Mouse (Mus musculus): ENCODE data around the gene Ino80d. TPM values are rescaled to one million over a fixed set of nuclear protein-coding genes. Genes with fewer than 3 reads are reported as not detected.

Gene Ino80d
- polyA plus RNA-seq, 1 experiment from 2014 or later: 10.5 TPM

DNA sequence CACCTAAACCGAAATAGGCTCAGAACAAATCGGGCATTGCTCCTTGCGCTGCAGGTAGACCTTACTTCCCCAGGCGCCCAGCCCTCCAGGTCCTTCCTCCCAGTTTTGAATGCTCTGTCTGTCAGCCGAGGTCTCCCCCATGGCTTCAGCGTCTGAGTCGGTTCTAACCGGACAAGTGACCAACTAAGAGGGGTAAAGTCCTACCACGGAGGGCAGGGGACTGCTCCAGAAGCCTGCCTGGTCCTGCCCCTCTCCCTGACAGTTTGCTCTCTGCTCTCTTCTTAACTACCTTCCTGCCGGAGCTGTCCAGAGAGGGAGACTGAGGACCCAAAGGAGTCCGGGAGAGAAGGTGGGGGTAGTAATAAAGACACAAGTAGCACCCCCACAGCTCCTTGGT is 1.6 kb downstream of the Ino80d start:
- Histone ChIP-seq H3K9me3 (replicated peaks; ENCODE audit: control insufficient read depth, low read length) (no peaks in the 10 kb centered on the region), H3K4me3 (replicated peaks; ENCODE audit: low read length) (peak overlapping the region; percentile 89), H3K9ac (ENCODE audit: low read length) (peak overlapping the region; percentile 100), H3K27ac (ENCODE audit: low read length) (peak overlapping the region; percentile 100), H3K36me3 (ENCODE audit: control insufficient read depth, insufficient read depth, low read length) (0 out of 2 replicates have a peak, but pooled peaks cover under 1% of the 10 kb centered on the region), H3K4me2 (ENCODE audit: low read depth, low read length) (peak overlapping the region; percentile 77), H3K27me3 (ENCODE audit: control insufficient read depth, insufficient read depth, low read length) (no peaks in the 10 kb centered on the region), H3K4me1 (ENCODE audit: control insufficient read depth, insufficient read depth, low read length) (peaks cover 27% of the 10 kb centered on the region)
- WGBS: 3% methylated on average over 11 of the region's 11 CpGs
- peak; percentile 22; the same call in 1 of the 2 replicates for ATAC-seq (ENCODE audit: insufficient read depth, low FRiP score)

DNA sequence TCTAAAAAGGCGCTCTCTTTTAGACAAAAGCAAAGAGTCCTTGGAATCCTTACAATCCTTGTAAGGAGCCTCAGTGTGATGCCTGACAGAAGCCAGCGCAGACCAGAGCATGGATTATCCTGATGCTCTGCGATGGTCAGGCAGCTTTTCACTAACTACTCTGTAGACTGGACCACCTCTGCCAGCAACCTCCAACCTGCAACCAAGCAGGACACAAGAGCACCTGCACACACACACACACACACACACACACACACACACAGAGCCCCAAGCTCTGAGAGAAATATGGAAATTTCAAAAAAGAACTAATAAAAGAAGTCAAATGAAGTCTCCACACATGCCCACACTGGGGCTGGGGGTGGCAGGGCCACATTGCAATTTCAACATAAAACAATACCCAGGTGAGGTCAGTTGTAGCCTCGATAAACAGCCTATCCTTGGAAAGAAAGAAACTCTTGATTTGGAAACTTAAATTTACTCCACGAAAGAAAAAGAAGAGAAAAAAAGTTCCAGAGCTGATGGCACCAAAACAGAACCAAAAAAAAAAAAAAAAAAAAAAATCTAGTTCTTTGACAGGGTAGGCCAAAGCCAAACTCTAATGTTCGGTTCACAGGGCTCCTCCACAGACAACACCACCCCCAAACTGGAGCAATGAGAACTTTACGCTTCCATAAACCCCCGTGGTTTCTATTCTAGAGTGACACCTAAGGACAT is 2.2 kb downstream of the Ino80d start:
- H3K36me3 ChIP-seq (ENCODE audit: control insufficient read depth, insufficient read depth, low read length): no peaks in the 10 kb centered on the region
- no peak; the same call in 1 of the 2 replicates for ATAC-seq (ENCODE audit: insufficient read depth, low FRiP score)
- H3K27me3 ChIP-seq (ENCODE audit: control insufficient read depth, insufficient read depth, low read length): no peaks in the 10 kb centered on the region
- peak overlapping the region; percentile 77 for H3K4me2 ChIP-seq (ENCODE audit: low read depth, low read length)
- H3K9me3 ChIP-seq (replicated peaks; ENCODE audit: control insufficient read depth, low read length): no peaks in the 10 kb centered on the region
- H3K27ac ChIP-seq (ENCODE audit: low read length): peak overlapping the region; percentile 100
- H3K9ac ChIP-seq (ENCODE audit: low read length): peak overlapping the region; percentile 100
- H3K4me3 ChIP-seq (replicated peaks; ENCODE audit: low read length): peak overlapping the region; percentile 89
- peaks cover 31% of the 10 kb centered on the region for H3K4me1 ChIP-seq (ENCODE audit: control insufficient read depth, insufficient read depth, low read length)
- 33% methylated on average over 8 of the region's 8 CpGs for WGBS

DNA sequence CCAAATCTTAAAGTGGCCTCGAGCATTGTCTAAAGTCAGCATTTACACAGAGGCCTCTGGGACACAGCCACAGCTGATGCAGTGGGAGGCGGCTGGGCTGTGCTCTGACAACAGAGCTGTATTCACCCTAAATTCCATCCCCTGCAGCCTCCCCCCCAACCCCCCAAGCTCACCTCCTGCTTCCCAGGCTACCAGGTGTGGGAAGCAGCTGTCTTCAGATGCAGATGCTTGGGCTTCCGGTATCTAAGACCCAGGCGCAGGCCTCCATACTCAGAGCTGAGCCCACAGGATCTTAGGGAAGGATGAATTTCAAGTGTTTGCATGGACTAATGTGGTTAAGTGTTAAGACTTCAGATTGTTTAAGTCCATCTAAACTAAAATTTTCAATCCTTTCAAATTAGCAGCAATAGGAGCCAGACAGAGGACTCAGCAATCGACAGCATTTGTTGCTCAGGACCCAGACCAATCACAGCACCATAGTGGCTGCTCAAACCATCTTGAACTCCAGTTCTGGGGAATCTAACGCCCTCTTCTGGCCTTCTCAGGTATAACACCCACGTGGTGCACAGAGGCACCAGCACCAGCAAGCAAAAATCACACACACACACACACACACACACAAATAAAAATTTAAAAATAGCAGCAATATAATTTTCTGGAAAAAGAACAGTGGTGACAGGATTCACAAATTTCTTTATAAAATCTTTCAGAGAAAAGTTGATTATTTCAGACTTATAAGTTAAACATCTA is 3.8 kb downstream of the Ino80d start:
- Histone ChIP-seq H3K4me1 (ENCODE audit: control insufficient read depth, insufficient read depth, low read length) (peaks cover 22% of the 10 kb centered on the region), H3K36me3 (ENCODE audit: control insufficient read depth, insufficient read depth, low read length) (peaks cover 3% of the 10 kb centered on the region; the same call in 1 of the 2 replicates), H3K4me3 (replicated peaks; ENCODE audit: low read length) (no peak overlapping the region), H3K27me3 (ENCODE audit: control insufficient read depth, insufficient read depth, low read length) (no peaks in the 10 kb centered on the region), H3K9me3 (replicated peaks; ENCODE audit: control insufficient read depth, low read length) (no peaks in the 10 kb centered on the region), H3K9ac (ENCODE audit: low read length) (0 out of 2 replicates have a peak overlapping the region, but pooled peaks have one; percentile 10), H3K27ac (ENCODE audit: low read length) (no peak overlapping the region), H3K4me2 (ENCODE audit: low read depth, low read length) (no peak overlapping the region)
- no peak for ATAC-seq (ENCODE audit: insufficient read depth, low FRiP score)
- WGBS: 42% methylated on average over 7 of the region's 7 CpGs

DNA sequence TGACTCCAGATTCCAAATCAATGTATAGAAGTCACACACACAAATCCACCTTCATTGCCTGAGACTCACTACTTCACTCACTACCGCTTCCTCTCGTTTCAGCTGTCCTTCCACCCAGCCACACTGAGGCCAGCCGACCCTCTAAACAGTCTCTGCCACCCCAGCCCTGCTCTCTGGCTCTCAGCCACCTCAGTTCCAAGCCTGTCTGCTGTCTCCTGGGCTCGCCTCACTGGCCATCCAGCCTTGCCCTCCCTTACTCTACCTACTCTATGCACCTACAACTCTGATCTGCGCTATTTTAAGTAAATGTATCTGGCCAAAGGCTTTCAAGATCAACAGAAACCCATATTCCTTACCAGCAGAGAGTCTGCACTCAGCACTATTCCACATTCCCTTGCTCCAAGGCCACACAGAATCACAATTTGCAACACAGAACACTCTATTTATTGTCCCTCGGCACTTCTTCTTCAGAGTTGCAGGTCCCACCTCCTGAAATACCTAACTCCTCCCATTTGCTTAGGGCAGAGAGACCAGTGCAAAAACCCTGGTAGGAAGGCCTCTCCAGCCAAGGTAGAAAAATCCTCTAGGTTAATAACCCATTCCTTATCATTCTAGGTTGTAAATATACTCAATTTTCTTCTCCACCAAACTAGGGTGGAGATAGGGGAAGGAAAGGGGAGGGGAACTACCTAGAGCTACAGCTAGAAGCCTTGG is 6.7 kb downstream of the Ino80d start:
- Histone ChIP-seq H3K36me3 (ENCODE audit: control insufficient read depth, insufficient read depth, low read length) (peaks cover 14% of the 10 kb centered on the region), H3K27me3 (ENCODE audit: control insufficient read depth, insufficient read depth, low read length) (no peaks in the 10 kb centered on the region), H3K4me3 (replicated peaks; ENCODE audit: low read length) (no peak overlapping the region), H3K4me2 (ENCODE audit: low read depth, low read length) (no peak overlapping the region), H3K4me1 (ENCODE audit: control insufficient read depth, insufficient read depth, low read length) (peaks cover 21% of the 10 kb centered on the region), H3K9ac (ENCODE audit: low read length) (no peak overlapping the region), H3K9me3 (replicated peaks; ENCODE audit: control insufficient read depth, low read length) (no peaks in the 10 kb centered on the region), H3K27ac (ENCODE audit: low read length) (no peak overlapping the region; the same call in 1 of the 2 replicates)
- no peak for ATAC-seq (ENCODE audit: insufficient read depth, low FRiP score)
- WGBS: 70% methylated on average over 6 of the region's 6 CpGs

DNA sequence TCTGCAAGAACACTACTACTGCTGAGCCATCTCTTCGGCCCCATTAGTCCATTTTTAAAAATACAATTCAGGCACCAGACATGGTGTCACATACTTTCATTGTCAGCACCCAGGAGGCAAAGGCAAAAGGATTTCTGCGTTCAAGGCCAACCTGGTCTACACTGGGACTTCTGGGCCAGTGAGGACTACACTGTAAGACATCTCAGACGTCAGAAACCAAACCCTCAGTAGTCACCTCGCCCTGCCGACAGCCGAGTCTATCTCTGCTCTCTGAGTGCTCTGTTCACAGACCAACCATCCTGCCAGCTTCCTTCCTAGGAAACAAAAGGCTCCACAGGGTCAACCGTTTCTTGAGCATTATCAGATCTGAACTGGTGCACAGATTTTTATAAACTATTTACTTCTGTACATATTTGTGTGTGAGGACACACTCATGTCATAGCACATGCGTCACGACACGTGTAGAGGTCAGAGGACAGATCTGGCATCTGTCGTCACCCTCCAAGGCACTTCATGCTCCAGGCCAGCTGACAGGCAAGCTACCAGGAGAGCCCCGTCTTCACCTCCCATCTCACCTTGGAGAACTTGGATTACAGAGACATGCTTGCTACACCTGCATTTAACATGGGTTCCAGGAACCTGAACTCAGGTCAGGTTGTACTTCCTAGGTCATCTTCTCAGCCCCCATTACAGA is 11.6 kb downstream of the Ino80d start:
- H3K9me3 ChIP-seq (replicated peaks; ENCODE audit: control insufficient read depth, low read length): no peaks in the 10 kb centered on the region
- H3K9ac ChIP-seq (ENCODE audit: low read length): no peak overlapping the region
- ATAC-seq (ENCODE audit: insufficient read depth, low FRiP score): no peak
- no peak overlapping the region for H3K4me3 ChIP-seq (replicated peaks; ENCODE audit: low read length)
- no peaks in the 10 kb centered on the region for H3K27me3 ChIP-seq (ENCODE audit: control insufficient read depth, insufficient read depth, low read length)
- peaks cover 4% of the 10 kb centered on the region for H3K4me1 ChIP-seq (ENCODE audit: control insufficient read depth, insufficient read depth, low read length)
- peaks cover 28% of the 10 kb centered on the region for H3K36me3 ChIP-seq (ENCODE audit: control insufficient read depth, insufficient read depth, low read length)
- WGBS: 83% methylated on average over 12 of the region's 12 CpGs
- H3K4me2 ChIP-seq (ENCODE audit: low read depth, low read length): no peak overlapping the region
- no peak overlapping the region for H3K27ac ChIP-seq (ENCODE audit: low read length)

DNA sequence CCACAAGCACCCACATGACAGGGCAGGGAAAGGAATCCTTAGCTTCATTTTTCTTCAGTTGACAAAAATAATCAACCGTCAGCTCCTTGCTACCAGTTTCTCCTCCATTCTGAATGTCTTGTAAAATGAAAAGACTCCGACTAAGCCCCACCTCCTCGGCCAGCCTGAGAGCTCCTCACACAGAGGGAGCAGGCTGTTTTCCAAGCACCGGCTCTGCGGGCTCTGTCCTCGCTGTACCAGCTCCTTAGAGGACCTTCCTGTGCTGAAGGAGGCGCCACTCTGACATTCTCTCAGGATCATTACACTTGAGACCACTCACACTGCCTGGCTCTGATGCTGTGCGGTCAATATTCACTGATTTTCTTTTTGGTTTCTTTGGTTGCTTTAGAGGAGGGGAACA is 14.3 kb downstream of the Ino80d start:
- H3K9ac ChIP-seq (ENCODE audit: low read length): no peak overlapping the region
- H3K4me3 ChIP-seq (replicated peaks; ENCODE audit: low read length): no peak overlapping the region
- H3K4me1 ChIP-seq (ENCODE audit: control insufficient read depth, insufficient read depth, low read length): no peaks in the 10 kb centered on the region
- H3K36me3 ChIP-seq (ENCODE audit: control insufficient read depth, insufficient read depth, low read length): peaks cover 22% of the 10 kb centered on the region
- WGBS: 92% methylated on average over 8 of the region's 8 CpGs
- no peaks in the 10 kb centered on the region for H3K9me3 ChIP-seq (replicated peaks; ENCODE audit: control insufficient read depth, low read length)
- H3K27ac ChIP-seq (ENCODE audit: low read length): no peak overlapping the region
- H3K27me3 ChIP-seq (ENCODE audit: control insufficient read depth, insufficient read depth, low read length): no peaks in the 10 kb centered on the region
- no peak for ATAC-seq (ENCODE audit: insufficient read depth, low FRiP score)
- no peak overlapping the region for H3K4me2 ChIP-seq (ENCODE audit: low read depth, low read length)

DNA sequence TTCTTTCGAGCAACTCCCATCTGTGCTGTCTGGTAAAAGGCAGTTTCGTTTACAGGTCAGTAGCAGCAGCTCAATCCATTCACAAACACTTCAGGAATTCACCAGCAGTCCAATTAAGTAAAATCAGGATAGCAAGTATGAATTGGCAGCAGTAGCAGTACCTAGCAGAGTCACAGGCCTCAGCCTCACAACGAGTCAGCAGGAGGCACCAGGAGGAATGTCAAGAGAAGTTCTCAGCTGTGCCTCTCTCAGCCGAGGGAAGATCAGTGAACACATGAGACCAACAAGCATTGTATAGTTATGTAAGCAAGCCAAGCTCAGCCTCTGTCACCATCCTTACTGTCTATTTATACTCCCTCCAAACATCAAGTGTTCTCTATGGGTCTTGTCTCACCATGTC is 15.6 kb downstream of the Ino80d start:
- no peaks in the 10 kb centered on the region for H3K4me1 ChIP-seq (ENCODE audit: control insufficient read depth, insufficient read depth, low read length)
- no peak overlapping the region for H3K4me3 ChIP-seq (replicated peaks; ENCODE audit: low read length)
- H3K9ac ChIP-seq (ENCODE audit: low read length): no peak overlapping the region
- 80% methylated on average over 4 of the region's 4 CpGs for WGBS
- H3K36me3 ChIP-seq (ENCODE audit: control insufficient read depth, insufficient read depth, low read length): peaks cover 18% of the 10 kb centered on the region
- no peak overlapping the region for H3K4me2 ChIP-seq (ENCODE audit: low read depth, low read length)
- no peaks in the 10 kb centered on the region for H3K27me3 ChIP-seq (ENCODE audit: control insufficient read depth, insufficient read depth, low read length)
- H3K27ac ChIP-seq (ENCODE audit: low read length): no peak overlapping the region
- ATAC-seq (ENCODE audit: insufficient read depth, low FRiP score): no peak
- H3K9me3 ChIP-seq (replicated peaks; ENCODE audit: control insufficient read depth, low read length): no peaks in the 10 kb centered on the region

DNA sequence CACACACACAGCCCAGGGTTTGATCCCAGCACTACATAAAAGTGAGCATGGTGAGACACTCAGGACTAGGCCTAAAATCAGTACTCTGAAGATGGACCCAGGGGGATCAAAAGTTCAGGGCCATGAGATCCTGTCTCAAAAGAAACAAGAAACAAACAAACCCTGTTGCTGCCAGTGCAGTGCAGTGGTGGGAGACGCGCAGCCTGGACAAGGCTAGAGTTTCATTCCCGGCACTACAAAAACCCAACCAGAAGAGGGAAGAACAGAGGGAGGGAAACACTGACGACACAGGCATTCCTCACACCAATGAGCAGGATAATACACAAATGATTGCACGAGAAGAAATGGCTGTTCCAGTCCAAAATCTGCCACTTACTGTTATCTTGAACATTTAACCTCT is 18.4 kb downstream of the Ino80d start:
- H3K4me3 ChIP-seq (replicated peaks; ENCODE audit: low read length): no peak overlapping the region
- H3K27ac ChIP-seq (ENCODE audit: low read length): no peak overlapping the region
- H3K36me3 ChIP-seq (ENCODE audit: control insufficient read depth, insufficient read depth, low read length): peaks cover 12% of the 10 kb centered on the region; the same call in 1 of the 2 replicates
- no peaks in the 10 kb centered on the region for H3K9me3 ChIP-seq (replicated peaks; ENCODE audit: control insufficient read depth, low read length)
- no peak for ATAC-seq (ENCODE audit: insufficient read depth, low FRiP score)
- 86% methylated on average over 5 of the region's 5 CpGs for WGBS
- no peaks in the 10 kb centered on the region for H3K4me1 ChIP-seq (ENCODE audit: control insufficient read depth, insufficient read depth, low read length)
- no peak overlapping the region for H3K9ac ChIP-seq (ENCODE audit: low read length)
- no peak overlapping the region for H3K4me2 ChIP-seq (ENCODE audit: low read depth, low read length)
- H3K27me3 ChIP-seq (ENCODE audit: control insufficient read depth, insufficient read depth, low read length): no peaks in the 10 kb centered on the region

Measured in stomach, embryonic 16.5 days (tissue).